Mouse (Mus musculus) testis, adult 2 months (tissue): ENCODE results near the gene Epn1.

Experiments
- CTCF ChIP-seq: fragments of 200-500 bp; IDR thresholded peaks from 2 replicates; pipeline ENCODE4 v1.5.1; 2012; ENCODE audit warnings: low read depth, mild to moderate bottlenecking, inconsistent platforms, low read length, moderate library complexity; ENCODE audit not compliant: control insufficient read depth, insufficient read depth, insufficient replicate concordance
- POLR2A ChIP-seq: fragments of 200-500 bp; IDR thresholded peaks from 2 replicates; pipeline ENCODE4 v1.6.1; 2012; ENCODE audit warnings: low read depth, mild to moderate bottlenecking, inconsistent platforms, low read length, moderate library complexity; ENCODE audit not compliant: control insufficient read depth

DNA sequence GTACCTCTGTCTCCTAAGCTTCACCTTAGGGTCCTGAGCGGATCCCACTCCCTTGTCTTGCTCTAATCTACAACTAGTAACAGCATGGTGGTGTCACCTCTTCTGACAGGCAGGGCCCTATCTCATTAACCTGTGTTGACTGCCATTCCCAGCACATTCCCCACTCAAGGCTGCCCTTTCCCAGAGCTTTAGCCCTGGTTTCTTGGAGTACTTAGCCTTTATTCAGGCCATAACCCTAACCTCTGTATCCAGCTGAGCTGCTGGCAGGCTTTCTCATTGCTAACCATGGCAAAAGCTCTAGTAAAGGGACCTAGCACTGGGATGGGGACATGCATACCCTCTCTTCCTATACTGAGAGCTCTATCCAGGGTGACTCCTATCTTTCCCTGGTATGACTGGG, 21.4 kb upstream of the Epn1 start:
- TF ChIP-seq CTCF (no peak), POLR2A (no peak)
